Mouse (Mus musculus) cerebellum, adult 2 months (tissue): Measurements from ENCODE around the gene Pcbp4.

ENCODE experiments used
- CTCF ChIP-seq: fragments of 200-500 bp; IDR thresholded peaks from 2 replicates; pipeline ENCODE4 v1.5.1; 2011; ENCODE audit warnings: low read depth, mild to moderate bottlenecking, control low read depth, low read length, moderate library complexity, borderline replicate concordance; ENCODE audit not compliant: insufficient read depth
- POLR2A ChIP-seq: fragments of 200-500 bp; IDR thresholded peaks from 2 replicates; pipeline ENCODE4 v1.6.1; 2011; ENCODE audit warnings: low read length, control low read depth, borderline replicate concordance; ENCODE audit not compliant: insufficient read depth

DNA sequence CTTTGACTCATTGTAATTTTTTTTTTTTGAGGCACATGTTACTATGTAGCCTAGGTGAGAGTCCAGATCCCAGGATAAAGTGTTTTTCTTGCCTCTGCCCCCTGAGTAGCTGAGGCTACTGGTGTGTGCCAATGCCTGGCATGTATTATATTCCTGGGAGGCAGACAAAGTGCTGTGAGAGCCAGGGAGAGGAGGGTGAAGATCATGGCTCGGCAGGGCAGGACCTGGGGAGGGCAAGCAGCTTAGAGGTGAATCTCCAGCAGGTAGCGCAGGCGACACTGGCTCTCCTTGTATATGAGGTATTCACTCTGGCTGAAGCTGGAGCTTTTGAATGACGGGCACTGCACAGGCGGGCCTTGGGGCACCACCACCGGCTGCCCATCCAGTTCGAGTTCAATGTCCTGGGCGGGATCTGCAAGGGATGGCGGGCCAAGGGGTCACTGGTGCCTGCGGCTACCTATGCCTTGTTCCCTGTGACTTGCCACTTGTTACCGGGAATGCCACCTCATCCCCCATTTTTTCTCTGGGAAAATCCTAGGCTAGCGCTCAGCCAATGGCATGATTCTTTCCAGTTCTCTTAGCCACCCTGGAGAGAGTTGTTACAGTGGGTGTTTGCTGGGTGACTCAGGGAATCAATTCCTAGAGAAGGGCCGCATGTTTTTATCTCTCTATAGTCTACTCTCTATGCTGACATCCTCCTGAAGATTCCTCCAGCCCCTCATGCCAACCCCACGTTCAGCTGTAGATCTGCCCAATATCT is 18.1 kb downstream of the Pcbp4 start:
- TF ChIP-seq CTCF (no peak), POLR2A (no peak)
